Mouse (Mus musculus) ovary, postnatal 14 days (tissue): ENCODE measurements around the gene Spindoc.

Source experiments
- DNase-seq: peaks from one replicate; pipeline ENCODE4 v3.0.0; 2022; ENCODE audit warnings: low spot score

Gene Spindoc

DNA sequence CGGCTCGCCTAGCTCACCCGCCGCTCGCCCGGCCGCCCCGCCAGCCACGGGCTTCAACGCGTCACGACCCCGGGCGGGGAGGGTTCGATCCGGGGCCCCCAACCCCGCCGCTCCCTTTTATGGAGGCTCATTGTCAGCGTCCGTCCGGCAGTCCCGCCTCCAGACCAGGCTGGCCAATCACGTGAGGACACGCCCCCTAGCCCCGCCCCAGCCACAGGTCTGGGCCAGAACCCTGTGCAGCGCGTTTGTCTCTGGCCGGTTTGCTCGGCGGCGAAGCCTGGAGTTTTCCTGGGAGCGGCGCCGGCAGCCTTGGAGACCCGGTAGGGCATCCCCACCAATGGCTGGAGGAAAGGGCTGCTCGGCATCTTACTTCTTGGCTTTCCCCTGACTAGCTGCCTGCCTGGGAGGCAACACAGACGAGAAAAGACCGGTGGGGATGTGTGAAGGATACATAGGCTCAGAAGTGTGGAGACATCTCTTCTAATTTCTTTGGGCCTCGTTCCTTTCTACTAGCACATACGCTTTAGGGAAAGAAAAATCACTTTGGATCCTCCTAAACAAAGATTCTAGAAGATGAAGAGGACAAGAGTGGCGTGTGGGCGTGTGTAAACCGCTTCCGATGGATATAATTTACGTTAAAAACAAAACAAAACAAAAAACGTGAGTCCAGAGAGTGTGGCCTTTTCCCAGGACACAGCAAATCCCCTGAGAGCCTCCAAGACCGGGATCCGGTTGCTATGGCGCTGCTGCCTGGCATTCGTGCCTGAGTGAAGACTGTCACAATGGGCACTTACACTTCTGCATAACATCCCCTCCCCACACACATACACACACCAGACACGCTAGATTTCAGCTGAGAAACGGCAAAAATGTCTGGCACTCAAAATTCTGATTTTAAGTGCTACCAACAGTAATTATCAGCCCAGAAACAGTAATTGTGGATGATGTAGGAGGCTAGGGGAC lies at the start of gene Spindoc:
Spindoc (minus strand) TSS at position 92 of the 963 bp plus-strand sequence.
- DNase-seq = peak; percentile 99

DNA sequence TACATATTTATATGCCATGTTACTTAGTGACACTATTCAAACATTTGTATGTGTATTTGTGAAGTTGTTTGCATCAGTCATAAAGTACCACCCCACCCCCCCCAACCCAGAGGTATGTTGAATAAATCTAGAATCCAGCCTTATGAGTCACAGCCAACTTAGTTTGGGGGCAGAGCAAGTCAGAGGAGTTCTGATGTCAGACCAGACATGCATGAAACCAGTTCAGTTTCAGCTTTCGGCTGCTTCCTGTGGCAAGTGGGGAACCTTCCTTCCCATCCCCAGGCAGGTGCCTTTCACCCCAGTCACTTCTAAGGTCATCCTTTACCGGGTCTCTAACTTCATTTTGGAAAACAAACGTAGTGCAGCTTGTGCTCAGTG lies 42.6 kb upstream of the Spindoc start:
- DNase-seq = no peak

DNA sequence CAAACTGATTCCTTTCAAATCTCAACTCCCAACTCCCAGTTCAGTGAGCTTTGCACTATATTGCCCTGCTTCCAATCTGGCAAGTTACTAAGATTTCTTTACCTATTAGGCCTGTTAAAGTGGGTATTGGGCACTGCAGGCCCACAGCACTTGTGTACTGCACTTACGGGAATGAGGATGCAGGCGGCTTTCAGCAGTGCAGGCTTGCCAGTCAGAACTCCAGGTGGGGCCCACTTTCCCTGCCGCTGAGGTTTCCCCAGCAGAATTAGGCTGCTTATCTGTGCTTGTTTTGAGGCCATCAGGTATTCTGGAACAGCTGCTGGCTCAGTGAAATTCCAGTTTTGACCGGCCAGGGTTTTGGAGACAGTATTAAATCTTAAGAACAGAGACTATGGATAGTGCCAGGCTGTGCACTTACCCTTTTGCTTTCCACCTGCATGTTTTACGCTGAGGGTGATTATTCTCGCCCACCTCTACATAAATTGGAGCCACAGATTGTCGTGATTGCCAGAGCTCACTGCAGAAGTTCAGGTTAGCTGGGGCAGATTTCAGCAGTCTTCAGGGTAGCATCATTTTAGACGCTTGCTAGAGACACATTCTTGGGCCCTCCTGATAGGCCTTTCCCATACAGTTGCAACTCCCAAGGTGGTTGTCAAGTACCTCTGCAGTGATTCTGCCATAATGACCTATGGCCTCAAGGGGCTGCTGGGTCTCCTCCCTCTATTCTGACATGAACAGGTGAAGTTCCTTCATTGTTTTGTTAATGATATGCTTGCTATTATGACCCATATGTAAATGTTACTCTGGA lies 42.0 kb upstream of the Spindoc start:
- no peak for DNase-seq

DNA sequence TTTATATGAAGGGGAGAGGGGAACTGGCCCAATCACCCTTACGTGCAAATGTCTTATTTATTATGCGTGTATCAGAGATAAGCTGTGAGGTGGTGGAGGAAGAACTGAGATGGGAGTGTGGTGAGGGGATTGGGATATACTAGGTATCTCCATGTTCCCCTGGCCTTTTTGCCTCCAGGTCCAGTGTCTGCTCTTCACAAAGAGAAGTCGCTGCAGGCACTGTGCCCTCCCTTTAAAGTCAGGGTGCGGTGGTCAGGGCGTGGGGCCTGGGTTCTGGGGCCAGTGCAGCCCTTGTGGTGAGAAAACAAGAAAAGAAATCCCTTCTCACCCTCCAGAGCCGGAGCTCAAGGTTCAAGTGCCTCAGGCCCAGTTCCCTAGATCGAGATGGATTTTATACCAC lies 41.3 kb upstream of the Spindoc start:
- no peak for DNase-seq

DNA sequence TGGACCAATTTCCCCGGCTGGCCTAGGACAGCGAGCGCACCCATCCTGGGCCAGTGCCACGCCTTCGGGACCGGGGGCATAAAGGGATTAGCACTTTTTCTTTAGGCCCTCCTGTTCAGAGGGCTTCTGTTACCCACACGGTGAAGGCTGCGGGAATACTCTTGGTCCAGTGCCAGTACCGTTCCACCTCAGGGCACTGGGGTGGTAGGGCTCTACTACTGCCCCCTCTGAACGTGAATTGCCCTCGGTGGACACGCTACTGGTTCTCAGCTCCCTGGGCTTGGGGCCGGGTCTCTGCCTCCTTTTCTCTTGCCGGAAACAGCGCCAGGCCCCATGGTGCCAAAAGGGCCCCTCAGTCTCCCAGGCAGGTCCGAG lies 40.8 kb upstream of the Spindoc start:
- DNase-seq = no peak

DNA sequence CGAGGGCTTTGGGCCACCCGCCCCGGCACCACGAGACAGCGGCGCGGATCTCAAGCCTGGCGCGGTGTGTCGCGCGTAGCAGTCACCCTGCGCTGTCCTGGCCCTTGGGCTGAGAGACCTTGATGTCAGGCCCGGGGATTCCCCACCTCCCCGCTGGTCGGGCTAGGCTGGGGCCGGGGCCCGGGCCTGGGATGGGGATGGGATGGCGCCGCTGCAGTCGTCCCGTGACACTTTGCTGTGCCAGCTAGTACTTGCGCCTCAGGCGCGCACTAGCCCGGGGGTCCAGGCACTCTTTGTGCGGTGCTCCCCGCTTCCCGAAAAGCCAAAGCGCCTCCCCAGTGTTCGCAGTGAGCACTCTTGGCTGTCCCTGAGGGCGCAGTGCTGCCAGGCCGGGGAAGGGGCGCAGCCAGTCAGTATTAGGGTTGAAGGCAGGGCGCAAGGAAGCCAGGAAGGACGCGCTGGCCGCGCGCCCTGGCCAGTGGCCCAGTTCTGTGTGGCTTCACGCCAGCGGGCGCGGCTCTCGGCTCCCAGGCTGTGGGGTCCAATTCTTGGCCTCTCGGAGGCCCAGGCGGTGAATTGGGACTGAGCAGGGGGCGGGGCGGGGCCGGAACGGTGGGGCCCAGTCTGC lies 40.3 kb upstream of the Spindoc start:
- DNase-seq = peak; percentile 91

DNA sequence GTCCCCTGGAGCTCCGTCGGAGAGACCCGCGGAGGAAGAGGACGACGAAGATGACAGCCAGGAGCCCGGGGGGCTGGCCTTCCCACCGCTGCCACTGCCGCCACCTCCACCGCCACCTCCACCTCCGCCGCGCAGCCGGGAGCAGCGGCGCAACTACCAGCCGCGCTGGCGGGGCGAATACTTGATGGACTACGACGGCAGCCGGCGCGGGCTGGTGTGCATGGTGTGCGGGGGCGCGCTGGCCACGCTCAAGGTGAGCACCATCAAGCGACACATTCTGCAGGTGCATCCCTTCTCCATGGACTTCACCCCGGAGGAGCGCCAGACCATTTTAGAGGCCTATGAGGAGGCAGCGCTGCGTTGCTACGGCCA lies 39.8 kb upstream of the Spindoc start:
- DNase-seq = no peak

DNA sequence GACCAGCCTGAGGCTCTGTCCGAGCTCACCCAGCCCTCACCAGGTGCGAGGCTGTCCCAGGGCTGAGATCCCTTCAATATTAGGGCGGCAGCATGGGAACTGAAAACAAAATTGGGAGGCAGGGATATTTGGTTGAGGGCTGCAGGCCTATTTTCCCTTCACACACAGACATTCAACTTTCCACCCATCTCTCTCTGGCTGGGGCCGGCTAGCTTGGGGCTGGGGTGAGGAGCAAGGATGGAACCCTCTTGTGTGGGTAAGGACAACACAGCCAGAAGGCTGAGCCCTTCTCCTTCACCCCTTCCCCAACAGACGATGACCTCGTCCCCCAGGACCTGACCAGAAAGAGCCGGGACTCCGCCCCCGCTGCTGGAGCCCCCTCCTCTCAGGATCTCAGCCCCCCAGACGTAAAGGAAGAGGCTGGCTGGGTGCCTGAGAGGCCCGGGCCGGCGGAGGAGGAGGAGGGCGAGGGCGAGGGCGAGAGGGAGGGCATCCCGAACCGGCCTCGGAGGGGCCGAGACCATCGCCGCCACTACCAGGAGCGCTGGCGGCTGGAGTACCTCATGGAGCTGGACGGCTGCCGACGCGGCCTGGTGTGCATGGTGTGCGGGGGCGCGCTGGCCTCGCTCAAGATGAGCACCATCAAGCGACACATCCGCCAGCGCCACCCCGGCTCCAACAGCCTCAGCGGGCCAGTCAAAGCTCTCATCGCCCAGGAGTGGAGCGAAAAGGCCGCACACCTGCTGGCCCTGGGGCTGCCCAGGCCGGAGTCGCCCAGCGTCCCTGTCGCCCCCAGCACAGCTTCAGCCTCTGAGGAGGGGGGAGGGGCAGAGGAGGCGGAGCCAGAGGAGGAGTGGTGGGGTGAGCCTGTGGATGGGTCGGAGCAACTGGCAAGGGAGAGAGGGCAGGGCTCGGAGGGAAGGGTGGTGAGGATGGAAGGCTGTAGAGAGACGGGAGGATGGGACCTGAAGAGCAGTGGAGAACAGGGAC lies 39.1 kb upstream of the Spindoc start:
- DNase-seq = peak; percentile 30

DNA sequence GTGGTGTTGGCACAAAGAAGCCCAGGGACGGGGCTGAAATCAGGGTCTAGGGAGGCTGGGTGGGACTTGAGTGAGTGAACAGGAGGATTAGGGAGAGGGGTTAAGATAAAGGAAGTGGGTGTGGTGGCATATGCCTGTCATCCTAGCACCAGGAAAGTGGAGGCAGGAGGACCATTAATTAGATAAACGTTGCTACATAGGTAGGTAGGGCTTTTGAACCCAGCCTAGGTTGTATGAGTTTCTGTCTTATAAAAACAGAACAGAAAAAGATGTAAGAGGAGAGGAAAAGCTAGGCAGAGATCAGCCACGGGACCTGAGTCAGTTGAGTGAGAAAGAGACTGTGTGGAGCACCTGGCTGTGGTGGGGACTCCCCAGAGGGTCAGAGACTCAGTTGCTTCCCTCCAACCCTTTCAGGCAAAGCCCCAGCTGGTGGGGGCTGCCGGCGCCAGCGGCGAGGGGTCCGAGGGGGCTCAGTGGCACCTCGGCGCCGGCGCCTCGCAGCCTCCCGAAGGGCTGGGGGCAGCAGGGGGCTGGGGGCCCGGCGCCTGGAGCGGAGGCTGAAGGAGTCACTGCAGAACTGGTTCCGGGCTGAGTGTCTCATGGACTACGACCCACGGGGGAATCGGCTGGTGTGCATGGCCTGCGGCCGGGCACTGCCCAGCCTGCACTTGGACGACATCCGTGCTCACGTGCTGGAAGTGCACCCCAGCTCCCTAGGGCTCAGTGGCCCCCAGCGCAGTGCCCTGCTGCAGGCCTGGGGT lies 38.2 kb upstream of the Spindoc start:
- no peak for DNase-seq

DNA sequence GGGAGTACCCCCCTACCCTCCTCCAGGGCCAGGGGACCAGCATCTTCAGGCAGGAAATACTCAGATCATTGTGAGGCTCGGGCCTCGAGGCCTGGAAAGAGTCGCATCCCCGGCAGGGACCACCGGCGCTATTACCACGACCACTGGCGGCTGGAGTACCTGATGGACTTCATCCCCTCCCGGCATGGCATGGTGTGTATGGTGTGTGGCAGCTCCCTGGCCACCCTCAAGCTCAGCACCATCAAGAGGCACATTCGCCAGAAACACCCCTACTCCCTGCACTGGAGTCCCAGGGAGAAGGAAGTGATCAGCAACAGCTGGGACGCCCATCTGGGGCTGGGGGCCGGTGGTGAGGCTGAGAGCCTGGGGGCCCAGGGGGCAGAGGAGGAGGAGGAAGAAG lies 37.3 kb upstream of the Spindoc start:
- no peak for DNase-seq

DNA sequence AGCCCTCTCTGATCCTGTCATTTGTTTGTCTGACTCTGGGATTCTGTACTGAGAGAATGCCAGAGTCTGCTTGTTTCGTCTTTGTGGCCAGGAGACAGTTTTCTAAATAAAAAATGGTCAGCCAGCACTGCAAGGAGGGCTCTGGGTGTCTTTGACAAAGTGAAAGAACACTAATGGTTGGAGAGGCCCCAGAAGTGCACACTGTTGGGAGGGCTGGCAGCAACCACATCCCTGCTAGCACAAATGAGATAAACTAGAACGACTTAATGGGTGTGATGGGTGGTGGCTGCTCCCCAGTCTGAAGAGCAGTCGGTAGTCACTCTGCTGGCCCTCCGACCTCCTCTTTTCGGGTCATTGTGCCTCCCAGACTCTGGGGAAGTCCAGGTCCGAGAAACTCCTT lies 36.3 kb upstream of the Spindoc start:
- DNase-seq = no peak

DNA sequence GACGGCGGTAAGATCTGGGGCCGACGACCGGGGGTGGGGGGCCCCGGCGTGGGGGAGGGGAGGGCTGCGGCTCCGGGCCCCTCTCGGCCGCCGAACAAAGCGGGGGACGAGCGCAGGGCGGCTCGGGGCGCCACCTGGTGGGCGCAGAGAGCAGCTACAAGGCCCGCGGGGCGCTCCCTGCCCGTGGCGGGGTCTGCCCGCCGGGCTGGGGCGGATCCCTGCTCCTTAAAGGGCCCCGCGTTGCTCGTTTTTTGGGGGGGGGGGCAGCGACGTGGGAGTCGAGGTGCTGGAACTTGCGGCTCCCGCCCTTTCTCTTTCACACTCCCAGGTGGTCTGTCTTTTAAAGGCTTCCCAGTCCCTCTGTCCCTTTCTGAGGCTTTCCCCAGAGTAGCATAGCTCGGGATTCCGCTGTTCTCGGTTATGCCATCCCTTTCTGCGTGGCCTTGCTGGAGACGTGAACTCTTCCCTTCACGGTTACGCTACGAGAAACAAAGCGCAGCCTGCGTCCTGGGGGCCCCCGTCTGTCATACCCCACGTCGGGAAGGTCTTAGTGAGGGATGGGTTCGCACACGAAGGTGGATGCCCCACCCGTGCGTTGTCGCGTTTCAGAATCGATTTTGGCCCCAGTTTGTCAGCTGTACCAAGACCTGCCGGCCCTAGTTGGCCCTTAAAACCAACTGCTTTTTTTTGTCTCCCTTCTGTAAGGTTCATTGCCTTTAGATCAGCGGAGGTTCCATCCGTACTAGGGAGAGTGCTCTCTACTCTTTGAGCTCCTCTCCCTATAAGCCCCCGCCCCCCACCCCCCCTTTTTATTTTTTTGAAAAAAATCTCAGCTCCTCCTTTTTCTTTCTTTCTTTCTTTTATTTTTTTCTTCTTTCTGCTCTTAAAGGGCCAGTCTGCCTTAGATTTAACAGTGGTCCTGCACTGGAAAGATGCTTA lies 35.4 kb upstream of the Spindoc start:
- peak; percentile 87 for DNase-seq

DNA sequence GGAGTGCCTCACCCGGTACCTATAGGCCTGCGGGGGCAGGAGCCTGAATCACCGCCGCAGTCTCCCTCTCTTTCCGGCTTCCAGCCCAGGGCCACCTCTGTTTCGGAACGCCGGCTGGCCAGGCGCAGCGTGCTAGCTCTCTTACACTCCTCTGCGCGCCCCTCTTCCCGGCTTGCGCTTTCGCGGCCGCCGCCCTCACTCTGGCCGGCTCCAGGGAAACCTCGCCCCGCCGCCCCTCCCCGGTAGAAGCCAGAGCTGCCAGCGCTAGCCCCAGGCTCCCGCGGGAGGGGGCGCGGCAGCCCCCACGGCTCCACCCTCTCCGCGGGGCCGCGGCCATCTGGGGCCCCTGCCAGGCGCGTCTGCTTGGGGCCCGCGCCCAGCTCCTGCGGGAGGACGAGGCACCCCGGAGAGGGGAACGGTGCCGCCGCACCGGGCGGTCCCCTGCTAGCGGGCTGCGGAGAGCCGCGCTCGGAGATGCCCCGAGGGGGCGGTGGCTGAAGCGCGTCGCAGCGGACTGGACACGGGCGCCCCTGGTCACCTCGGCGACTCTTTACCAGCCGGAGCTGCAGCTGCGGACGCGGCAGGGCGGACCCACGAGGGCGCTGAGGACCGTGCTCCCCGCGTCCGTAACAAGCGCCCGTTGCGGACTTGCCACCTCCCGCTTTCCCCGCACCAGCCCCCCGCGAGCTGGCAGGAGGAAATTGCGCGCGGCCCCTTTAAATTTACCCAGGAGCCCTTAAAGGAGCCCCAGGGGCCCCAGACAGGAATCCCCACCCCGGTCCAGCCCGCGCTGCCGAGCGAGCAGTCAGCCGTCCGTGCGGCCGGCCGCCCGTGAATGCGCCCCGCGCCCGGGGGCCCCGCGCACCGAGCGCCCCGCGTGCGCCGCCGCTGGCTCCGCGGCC lies 34.3 kb upstream of the Spindoc start, which contains the start of gene 2700081O15Rik:
2700081O15Rik (plus strand) TSS at position 792 of the 902 bp plus-strand sequence.
- peak; percentile 66 for DNase-seq

DNA sequence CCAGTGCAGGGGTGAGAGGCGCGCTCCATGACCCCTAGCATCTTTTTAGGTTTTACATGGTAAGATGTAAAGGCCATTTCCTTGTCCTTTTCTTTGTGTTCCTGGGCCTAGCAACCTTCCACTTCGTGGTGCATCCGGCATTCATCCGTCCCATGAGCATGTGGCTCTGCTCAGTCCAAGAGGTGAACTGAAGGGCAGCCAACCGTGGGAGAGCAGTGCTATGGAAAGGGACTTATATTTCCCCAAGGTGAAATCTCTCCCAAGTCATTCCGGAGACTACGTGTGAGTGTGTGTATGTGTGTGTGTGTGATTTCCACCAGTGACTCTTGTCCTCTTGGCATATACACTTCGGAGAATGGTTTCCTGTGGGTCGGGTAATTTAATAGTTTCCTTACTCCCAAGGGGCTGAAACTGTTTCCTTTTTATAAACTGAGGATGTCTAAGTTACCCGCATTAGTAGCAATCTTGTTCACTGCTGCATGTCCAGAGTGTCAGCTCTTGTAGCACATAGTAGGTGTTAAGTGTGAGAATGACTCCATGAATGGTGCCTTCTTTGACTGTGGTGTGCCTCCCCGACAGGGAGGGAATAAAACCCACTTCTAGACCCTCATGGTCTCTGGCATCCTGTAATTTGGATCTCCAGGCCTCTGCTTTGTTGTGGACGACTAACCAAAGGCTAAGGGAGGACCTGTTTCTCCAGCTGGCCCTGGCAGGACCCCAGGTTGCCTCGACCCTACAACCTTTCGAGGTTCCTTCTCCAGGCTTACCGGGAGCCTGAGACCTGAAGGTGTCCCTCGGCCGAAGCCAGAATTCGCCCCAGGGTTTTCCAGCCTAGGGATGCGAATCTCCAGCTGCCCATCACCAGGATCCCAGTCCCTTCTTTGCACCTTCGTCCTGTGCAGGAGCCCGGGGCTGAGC lies 33.4 kb upstream of the Spindoc start:
- DNase-seq = no peak

DNA sequence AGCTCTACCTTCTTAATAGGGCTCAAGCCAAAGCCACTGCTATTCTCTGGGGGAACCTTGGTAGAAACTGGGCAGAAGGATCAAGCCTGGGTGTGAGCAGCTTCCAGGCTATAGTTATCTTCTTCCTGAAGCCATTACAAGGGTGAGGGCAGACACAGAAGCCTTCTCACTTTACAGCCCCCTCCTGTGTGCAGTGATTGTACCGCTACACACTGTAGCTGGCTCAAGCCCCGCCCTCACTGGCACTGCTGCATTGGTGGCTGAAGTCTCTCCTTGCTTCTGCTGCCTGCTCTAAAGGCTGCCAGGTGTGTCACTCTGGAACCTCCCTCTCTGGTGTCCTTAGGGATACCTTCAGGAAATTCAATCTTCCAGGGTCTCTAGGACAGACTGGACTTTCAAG lies 29.6 kb upstream of the Spindoc start:
- no peak for DNase-seq

DNA sequence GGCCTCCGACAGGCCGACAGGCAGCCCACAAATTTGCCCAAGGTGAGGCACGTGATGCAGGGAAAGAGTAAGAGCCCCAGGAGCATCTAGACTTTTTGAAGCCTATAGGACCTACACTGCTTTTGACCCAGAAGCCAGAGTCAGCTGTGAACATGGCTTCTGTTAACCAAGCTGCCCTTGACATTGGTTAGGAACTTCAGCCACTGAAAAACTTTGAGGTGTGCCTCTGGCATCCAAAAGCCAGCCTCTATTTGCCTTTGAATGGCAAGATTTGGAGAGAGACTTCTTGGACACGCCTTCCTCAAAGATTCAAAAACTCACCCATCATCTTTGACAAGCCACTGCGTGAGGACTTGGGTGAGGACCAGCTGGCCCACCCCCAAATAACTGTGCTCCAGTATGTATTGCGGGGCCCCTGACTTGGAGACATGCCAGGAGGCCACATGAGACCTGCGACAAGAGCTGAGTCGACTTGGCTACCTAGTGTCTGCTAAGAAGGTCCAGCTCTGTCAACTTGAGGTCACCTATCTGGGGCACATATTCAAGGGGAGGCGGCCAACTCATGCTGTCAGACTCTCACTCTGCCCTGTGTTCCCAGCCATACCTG lies 21.9 kb upstream of the Spindoc start:
- no peak for DNase-seq

DNA sequence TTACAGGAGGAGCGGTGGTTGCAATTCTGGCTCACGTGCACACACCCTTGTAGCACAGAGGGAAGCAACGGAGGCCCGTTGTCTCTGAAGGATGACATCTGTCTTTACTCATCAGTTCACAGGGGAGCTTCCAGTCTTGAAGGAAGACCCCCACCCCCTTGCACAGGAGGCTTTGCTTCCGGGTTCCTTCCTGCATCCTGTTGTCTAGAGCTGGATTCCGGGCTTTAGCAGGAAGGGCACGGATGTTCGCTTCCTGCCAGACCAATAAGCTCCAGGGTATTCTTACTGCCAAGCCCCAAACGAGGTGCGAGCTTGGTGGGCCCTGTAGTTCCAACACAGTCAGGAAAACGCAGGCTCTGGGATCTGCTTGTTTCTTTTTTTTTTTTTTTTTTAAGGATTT lies 17.8 kb upstream of the Spindoc start:
- no peak for DNase-seq
